Mouse (Mus musculus): Measurements from ENCODE around the gene Iqschfp.

DNA sequence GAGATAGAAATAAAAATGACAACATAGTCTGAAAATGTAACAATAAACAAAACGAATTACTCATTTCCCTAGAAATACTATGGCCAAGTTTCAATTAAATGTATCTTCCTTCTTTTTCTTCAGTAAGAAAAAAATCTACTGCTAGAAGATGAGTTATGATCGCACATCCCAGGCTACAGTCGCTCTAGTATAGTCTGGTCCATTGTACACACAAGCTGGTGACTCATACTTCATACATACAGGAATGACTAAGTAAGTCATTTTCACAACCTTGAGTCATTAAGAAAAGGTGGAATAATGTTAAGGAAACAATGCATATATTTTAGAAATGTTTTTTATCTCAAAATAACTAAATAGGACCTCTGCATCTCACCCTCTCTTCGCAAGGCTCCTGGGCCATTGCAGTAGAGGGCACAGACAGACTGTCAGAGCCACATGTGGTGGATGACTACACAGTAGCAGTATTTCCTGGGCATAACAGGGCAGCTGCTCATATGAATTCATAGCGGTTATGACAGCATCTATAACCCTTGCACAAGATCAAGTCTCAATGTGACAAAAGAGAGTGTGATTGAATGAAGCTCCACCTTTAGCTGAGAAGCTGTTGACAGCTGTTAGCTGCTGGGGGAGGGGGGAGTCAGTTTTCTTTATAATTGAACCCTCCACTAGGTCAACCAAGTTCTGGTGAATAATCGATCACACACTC lies 70.1 kb downstream of the Iqschfp start:
- no peak for TF ChIP-seq POLR2A (IDR thresholded peaks at IDR 0.05; ENCODE audit: borderline replicate concordance, insufficient read depth, low read length)
- no peak for TF ChIP-seq CTCF (IDR thresholded peaks at IDR 0.05; ENCODE audit: borderline replicate concordance, insufficient read depth, low read depth, low read length)
